28 mouse cellular contexts compared by ENCODE assay signal in the genomic region with DNA sequence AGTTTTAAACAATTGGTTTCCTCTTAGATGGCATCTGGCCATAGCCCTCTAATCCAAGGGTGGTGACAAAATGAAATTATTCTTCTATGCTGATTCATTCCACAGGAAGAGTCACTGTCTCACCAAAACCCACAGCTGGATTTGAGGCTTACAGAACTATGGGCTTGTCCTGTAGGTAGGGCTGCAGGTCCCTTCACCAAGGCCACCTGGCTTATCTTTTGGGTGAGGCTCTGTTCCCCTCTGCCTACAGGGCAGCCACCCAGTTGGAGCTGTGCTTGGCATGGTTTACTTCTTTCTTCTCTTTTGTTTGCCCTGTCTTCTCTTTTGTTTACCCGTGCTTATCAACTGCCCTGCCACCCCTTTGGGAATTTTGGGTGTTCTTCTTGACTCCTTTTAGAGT.
"Had no signal": no experiment of that assay in that cellular context is flagged by ENCODE, and none has a peak within 500 bp of the region (broad histone marks: within the 10 kb centered on the region; RNA-seq: fewer than 3 reads in every experiment).

No protein-coding gene starts in this region.

- H3K36me3 ChIP-seq: embryonic facial prominence, embryonic 10.5 days; embryonic facial prominence, embryonic 12.5 days; embryonic facial prominence, embryonic 13.5 days; embryonic facial prominence, embryonic 15.5 days; forebrain, embryonic 10.5 days; forebrain, embryonic 12.5 days; forebrain, embryonic 15.5 days had no signal

- H3K4me1 ChIP-seq: embryonic facial prominence, embryonic 10.5 days; embryonic facial prominence, embryonic 12.5 days; embryonic facial prominence, embryonic 13.5 days; embryonic facial prominence, embryonic 15.5 days; forebrain, embryonic 10.5 days; forebrain, embryonic 12.5 days; forebrain, embryonic 13.5 days; forebrain, embryonic 15.5 days had no signal

- H3K4me2 ChIP-seq: embryonic facial prominence, embryonic 12.5 days; embryonic facial prominence, embryonic 13.5 days; embryonic facial prominence, embryonic 15.5 days; forebrain, embryonic 12.5 days; forebrain, embryonic 13.5 days; forebrain, embryonic 15.5 days had no signal

- ATAC-seq: forebrain, embryonic 13.5 days; forebrain, embryonic 14.5 days; forebrain, embryonic 15.5 days; forebrain, embryonic 16.5 days; forebrain, postnatal 0 days had no signal

- DNase-seq: cerebellum, adult 2 months; cerebellum, adult 8-10 months; cerebellum, adult 9-10 months; cerebellum, adult 9-11 months; cerebellum, postnatal 10 days; cerebellum, postnatal 14 days; cerebellum, postnatal 25 days; cerebellum, postnatal 36 days; embryo, embryonic 11 days; forebrain, postnatal 0 days; gastrocnemius, adult 2 months; gastrocnemius, postnatal 10 days; gastrocnemius, postnatal 14 days; gastrocnemius, postnatal 25 days; gastrocnemius, postnatal 36 days; heart, adult 18-20 months; heart, adult 2 months had no signal

- H3K27ac ChIP-seq: embryonic facial prominence, embryonic 10.5 days; embryonic facial prominence, embryonic 12.5 days; embryonic facial prominence, embryonic 13.5 days; embryonic facial prominence, embryonic 15.5 days; forebrain, embryonic 10.5 days; forebrain, embryonic 12.5 days; forebrain, embryonic 13.5 days; forebrain, embryonic 15.5 days; gastrocnemius, adult 2 months; heart, adult 2 months had no signal

- H3K9ac ChIP-seq: embryonic facial prominence, embryonic 12.5 days; embryonic facial prominence, embryonic 13.5 days; embryonic facial prominence, embryonic 15.5 days; forebrain, embryonic 12.5 days; forebrain, embryonic 13.5 days; forebrain, embryonic 15.5 days; forebrain, postnatal 0 days had no signal

- H3K4me3 ChIP-seq: embryonic facial prominence, embryonic 10.5 days; embryonic facial prominence, embryonic 12.5 days; embryonic facial prominence, embryonic 13.5 days; embryonic facial prominence, embryonic 15.5 days; erythroblast, embryonic 14.5 days; forebrain, embryonic 10.5 days; forebrain, embryonic 12.5 days; forebrain, embryonic 13.5 days; forebrain, embryonic 15.5 days; gastrocnemius, adult 2 months; heart, adult 2 months had no signal

- H3K27me3 ChIP-seq: embryonic facial prominence, embryonic 12.5 days; embryonic facial prominence, embryonic 13.5 days; embryonic facial prominence, embryonic 15.5 days; forebrain, embryonic 12.5 days; forebrain, embryonic 13.5 days; forebrain, embryonic 15.5 days had no signal

- H3K9me3 ChIP-seq: embryonic facial prominence, embryonic 10.5 days; embryonic facial prominence, embryonic 12.5 days; embryonic facial prominence, embryonic 13.5 days; embryonic facial prominence, embryonic 15.5 days; forebrain, embryonic 10.5 days; forebrain, embryonic 12.5 days; forebrain, embryonic 13.5 days; forebrain, embryonic 15.5 days had no signal
